Mouse (Mus musculus): ENCODE measurements around the gene Tmem51.
"Not testable (repeated sequence)": the region's sequence is repeated elsewhere in the genome, so short reads cannot be mapped to it uniquely, and the experiment has no call there.

Tmem51 gene

GRCm38 (mm10) chr4:142059113-142059840 is 24.8 kb downstream of the Tmem51 start:
- DNase-seq (ENCODE audit: low spot score) = no peak

- no peak for DNase-seq (ENCODE audit: low spot score)
These were observed 26.4 kb downstream of the Tmem51 start for GRCm38 (mm10) chr4:142057529-142058216.

DNA sequence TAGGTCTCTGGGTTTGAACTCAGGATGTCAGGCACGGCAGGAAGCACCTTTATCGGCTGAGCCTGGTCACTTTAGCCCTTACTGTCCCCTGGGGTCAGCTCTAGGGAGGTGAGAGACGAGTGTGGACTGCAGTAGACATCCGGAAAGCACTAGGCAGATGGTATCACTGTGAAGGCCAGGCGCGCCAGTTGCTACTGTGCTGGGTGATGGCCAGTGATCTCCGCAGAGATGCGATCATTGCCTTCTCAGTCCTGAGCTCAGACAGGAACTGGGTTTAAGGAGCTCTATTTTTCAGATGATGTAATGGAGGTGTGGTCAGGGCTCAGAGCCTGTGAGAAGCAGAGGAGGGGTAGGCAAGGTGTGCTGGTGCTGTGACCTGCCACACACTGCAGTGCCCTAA is 28.5 kb downstream of the Tmem51 start:
- DNase-seq (ENCODE audit: low spot score) = no peak

DNA sequence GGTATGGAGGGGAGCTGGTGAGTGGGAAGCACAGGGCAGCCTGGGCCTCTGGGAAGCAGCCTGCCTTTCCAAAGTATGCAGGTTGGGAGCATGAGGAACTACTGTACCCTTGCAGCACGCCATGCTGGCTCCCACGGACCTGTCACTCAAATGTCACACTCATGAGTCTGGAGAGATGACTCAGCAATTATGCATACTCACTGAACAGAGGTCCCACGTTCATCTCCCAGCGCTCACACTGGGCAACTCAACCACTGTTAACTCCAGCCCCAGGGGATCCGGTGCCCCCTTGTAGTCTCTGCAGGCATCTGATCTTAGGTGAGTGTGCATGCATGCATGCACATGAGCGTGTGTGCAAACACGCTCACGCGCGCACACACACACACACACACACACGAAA is 29.5 kb downstream of the Tmem51 start:
- DNase-seq (ENCODE audit: low spot score) = no peak

DNA sequence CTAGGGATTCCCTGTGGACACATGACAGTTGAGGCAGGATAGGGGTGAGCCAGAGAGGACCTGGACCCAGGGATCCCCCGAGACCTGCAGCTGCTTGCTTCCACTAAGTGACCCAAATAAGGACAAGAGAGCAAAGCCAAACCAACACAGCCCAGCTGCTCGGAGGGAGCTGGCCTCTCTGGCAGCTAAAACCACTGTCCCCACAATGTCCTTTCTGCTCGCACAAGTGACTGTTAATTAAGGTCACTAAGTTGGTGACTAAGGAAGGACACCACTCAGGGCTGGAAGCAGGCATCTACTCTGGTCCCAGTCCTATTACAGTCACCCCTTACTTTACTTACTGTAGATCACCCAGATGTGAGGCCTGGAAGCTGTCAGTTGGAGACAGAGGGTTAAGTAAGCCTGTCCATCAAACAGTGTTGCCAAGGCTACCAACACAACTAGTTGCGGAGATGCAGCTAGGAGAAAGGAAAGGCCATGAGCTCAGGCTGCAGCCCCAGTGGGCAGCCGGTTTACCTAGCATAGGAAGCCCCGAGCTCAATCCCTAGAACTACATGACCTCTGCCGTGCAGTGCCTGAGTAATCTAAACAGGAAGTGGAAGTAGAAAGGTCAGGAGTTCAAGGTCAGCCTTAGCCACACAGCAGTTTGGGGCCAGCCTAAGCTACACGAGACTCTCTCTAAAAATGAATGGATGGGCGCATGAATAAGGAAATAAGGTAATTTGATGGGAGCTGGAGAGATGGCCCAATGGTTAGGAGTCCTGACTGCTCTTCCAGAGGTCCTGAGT is 30.2 kb downstream of the Tmem51 start:
- no peak for DNase-seq (ENCODE audit: low spot score)

- no peak for DNase-seq (ENCODE audit: low spot score)
These were observed 30.8 kb downstream of the Tmem51 start for GRCm38 (mm10) chr4:142053261-142053660.

GRCm38 (mm10) chr4:142052391-142053132 is 31.5 kb downstream of the Tmem51 start:
- no peak for DNase-seq (ENCODE audit: low spot score)

DNA sequence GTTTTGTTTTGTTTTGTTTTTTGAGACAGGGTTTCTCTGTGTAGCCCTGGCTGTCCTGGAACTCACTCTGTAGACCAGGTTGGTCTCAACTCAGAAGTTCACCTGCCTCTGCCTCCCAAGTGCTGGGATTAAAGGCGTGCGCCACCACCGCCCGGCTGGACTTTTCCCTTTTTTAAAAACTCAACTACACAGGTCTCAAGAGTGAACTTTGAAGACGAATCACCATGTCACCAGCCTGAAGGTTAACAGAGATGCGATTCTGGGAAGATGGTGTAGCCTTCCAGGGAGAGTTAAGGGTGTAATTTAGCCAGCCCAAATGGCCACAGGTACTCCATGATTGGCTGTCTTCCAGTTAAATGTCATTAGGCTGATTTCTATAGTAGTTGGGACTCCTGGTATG is 32.2 kb downstream of the Tmem51 start:
- DNase-seq (ENCODE audit: low spot score) = not testable (repeated sequence)

- DNase-seq (ENCODE audit: low spot score) = no peak
These were observed 34.1 kb downstream of the Tmem51 start for GRCm38 (mm10) chr4:142049963-142050362.

GRCm38 (mm10) chr4:142048391-142048790 is 35.7 kb downstream of the Tmem51 start:
- no peak for DNase-seq (ENCODE audit: low spot score)

GRCm38 (mm10) chr4:142047005-142047404 is 37.1 kb downstream of the Tmem51 start:
- no peak for DNase-seq (ENCODE audit: low spot score)

DNA sequence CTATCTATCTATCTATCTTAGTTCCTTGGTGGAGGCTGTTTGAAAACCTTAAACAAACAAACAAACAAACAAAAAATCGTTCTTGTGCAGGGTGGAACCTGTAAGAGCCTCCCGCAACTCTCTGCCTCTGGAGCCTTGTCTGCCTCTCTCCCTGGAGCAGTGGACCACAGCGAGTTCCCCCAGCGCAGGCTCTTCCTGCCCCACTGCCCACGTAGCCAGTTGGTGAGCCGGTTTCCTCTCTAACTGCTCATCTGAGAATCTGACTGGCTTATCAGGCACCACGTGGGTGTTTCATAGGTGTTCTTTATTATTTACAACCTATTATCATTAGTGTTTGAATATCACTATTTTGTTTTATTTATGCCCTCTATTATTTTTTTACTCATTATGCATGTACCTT is 37.6 kb downstream of the Tmem51 start:
- DNase-seq (ENCODE audit: low spot score) = no peak

DNA sequence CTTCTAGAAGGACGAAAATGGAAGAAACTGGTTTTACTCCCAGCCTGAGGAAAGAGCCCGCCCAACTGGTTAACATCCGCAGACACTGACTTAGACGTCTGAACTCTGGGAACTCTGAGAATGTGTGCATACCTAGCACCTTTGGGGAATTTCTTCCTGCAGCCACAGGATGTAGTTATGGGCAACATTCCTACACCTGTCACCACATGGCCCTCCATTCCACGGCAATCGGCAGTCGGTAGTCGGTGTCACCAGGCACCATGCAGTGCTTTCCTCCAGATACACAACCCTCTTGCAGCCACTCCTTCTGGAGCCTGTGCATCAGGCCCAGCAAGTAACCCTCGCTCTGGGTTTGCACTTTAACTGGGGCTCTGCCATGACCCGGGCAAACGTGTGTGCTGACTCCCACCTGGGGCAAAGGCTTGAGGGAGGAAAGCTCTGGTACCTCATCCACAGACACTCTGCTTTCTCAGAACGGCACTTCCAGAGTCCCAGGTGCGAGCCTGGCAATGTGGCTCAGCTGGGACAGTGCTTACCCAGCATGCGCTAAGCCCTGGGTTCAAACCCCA is 38.4 kb downstream of the Tmem51 start:
- DNase-seq (ENCODE audit: low spot score) = no peak

DNA sequence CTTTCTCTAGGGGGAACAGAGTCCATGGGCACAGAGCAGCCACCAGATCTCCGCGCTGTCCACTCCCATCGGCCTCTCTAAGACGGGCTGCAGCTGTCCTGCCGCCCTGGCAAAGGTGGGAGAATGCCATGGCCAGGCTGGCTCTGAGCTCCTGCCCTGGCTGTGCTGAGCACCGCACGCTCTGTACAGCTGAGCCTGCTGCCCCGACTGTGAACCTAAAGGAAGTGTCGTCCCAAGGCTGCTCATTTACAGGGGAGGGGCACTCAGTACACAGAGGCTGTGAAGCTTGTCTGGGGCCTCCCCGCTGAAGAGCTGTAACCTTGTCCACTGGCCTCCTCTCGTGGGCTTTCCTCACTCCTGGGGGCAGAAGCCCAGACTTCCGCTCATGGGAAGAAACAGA is 39.7 kb downstream of the Tmem51 start:
- no peak for DNase-seq (ENCODE audit: low spot score)

DNA sequence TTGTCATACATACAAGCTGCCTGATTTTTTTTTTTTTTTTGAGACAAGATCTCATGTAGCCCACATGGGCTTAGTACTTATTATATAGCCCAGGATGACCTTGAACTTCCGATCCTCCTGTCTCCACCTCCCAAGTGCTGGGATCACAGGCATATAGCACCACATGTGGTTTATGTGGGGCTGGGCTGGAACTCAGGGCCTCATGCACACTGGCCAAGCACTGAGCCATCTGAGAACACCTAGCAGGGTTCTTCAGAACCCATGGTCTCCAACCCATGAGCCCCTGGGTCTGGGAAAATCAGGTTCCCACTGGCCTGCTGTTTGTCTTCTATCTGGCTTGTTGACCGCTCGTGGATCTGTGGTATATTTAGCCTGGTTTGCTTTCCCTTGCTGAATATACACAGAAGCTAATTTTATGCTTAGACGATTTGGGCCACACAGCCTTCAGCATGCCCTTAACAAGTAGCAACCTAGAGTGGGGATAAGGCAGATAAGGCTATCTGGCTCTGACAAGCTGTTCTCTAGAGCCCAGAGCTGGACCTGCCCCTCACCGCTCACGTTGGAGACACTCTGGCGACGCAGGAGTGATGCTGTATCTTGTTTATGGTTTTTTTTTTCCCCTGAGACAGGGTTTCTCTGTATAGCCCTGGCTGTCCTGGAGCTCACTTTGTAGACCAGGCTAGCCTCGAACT is 44.3 kb downstream of the Tmem51 start:
- no peak for DNase-seq (ENCODE audit: low spot score)

- no peak for DNase-seq (ENCODE audit: low spot score)
These were observed 46.2 kb downstream of the Tmem51 start for GRCm38 (mm10) chr4:142037897-142038296.

- DNase-seq (ENCODE audit: low spot score) = no peak
These were observed 55.6 kb downstream of the Tmem51 start for GRCm38 (mm10) chr4:142028533-142028932.

- DNase-seq (ENCODE audit: low spot score) = no peak
These were observed 57.1 kb downstream of the Tmem51 start for GRCm38 (mm10) chr4:142026965-142027364.

GRCm38 (mm10) chr4:142024536-142024935 is 59.6 kb downstream of the Tmem51 start:
- DNase-seq (ENCODE audit: low spot score) = no peak

GRCm38 (mm10) chr4:142023166-142023565 is 60.9 kb downstream of the Tmem51 start:
- no peak for DNase-seq (ENCODE audit: low spot score)

DNA sequence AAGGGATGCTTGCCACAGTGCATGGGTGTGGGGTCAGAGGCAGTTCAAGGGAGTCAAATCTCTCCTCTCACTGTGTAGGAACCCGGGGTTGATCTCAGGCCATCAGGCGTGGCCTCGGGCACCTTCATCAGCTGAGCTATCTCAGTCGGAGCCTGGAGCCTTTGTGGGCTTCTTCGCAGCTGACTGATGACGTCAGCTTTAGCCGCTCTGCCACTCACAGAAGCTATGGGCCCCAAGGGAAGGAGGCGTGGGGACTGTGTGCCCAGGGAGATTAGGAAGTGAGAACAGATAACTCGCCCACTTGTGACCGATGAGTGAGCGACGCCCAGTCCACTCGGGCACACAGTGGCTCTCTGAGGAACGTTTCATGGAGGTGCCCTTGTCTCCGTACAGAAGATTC is 66.4 kb downstream of the Tmem51 start:
- DNase-seq (ENCODE audit: low spot score) = no peak

All from spleen, adult 12 weeks (tissue).